Mouse (Mus musculus): ENCODE results near the gene Tmx2.

DNA sequence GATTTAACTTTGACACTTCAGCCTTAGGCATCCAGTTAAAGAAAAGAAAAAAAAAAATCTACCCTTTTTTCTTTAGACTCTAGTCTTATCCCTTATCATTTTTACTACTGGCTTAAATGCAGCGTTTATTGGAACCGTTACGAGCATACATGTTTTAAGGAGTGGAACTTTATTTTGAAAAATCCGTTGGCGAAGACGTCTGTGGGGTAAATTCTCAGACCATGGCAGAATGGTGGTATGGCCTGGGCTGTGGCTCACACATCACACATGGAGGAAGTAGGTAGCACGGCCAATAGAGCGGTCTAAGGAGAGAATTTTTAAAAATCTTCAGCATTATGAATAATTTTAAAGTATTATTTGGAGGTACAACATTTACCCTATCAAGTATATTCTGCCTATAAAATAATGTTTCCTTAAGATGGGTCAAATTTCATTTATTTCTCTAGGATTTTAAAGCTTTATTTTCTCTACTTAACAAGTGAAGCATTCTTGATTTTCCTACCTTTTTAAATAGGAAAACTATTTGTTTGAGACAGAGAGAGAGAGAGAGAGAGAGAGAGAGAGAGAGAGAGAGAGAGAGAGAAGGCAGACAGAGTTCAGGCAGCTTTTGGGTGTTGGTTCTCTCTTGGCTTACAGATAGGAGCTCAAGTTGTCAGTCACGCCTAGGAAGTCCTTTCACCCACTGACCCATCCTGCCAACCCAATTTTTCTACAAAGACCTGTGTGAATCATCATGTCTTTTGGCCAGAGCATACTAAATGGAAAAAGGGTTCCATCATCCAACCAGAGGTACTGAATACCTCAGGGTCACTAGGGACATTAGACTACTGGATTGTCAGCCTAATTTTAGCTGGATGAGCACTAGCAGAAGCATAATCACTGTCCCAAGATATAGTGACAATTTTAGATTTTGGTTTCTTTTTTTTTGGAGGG lies 37.7 kb upstream of the Tmx2 start:
- TF ChIP-seq POLR2A (IDR thresholded peaks at IDR 0.05; ENCODE audit: borderline replicate concordance, control insufficient read depth, low read depth, low read length), result no peak
- TF ChIP-seq CTCF (IDR thresholded peaks at IDR 0.05; ENCODE audit: control insufficient read depth, insufficient read depth, low read length), result no peak

Measured in bone marrow, adult 2 months (tissue).